Mouse (Mus musculus) olfactory bulb, adult 2 months (tissue): ENCODE measurements around the gene Hist2h3b. TPM values are rescaled to one million over a fixed set of nuclear protein-coding genes. Genes with fewer than 3 reads are reported as not detected.
"Not testable (repeated sequence)": the region's sequence is repeated elsewhere in the genome, so short reads cannot be mapped to it uniquely, and the experiment has no call there.

Experiments used
- H3K27ac ChIP-seq: fragments of 200-500 bp; 2 replicates; pipeline ENCODE4 v1.5.1; 2012; ENCODE audit warnings: low read depth, low read length; ENCODE audit not compliant: insufficient read depth
- H3K4me1 ChIP-seq: fragments of 200-500 bp; 2 replicates; pipeline ENCODE4 v1.6.1; 2012; ENCODE audit warnings: low read length; ENCODE audit not compliant: control insufficient read depth, insufficient read depth
- H3K4me3 ChIP-seq: fragments of 200-500 bp; 2 replicates; pipeline ENCODE4 v1.5.1; 2012; ENCODE audit warnings: mild to moderate bottlenecking, low read depth, low read length, moderate library complexity; ENCODE audit not compliant: insufficient read depth
- CTCF ChIP-seq: fragments of 200-500 bp; IDR thresholded peaks from 2 replicates; pipeline ENCODE4 v1.5.1; 2012; ENCODE audit warnings: low read depth, mild to moderate bottlenecking, low read length, moderate library complexity; ENCODE audit not compliant: insufficient read depth
- POLR2A ChIP-seq: fragments of 200-500 bp; IDR thresholded peaks from 2 replicates; pipeline ENCODE4 v1.6.1; 2012; ENCODE audit warnings: mild to moderate bottlenecking, low read depth, low read length, moderate library complexity; ENCODE audit not compliant: insufficient read depth
- WGBS: fragments of 180-500 bp; shearing (Covaris S2); methylation state at CpG from one replicate; pipeline ENCODE4 v1.1.7; 2018; 5-methylcytosine and 5-hydroxymethylcytosine counted together
- polyA plus RNA-seq: library from polyadenylated mRNA; stranded (reverse); fragments of >200 nt; gene quantifications from 2 replicates; pipeline ENCODE4 v1.2.4, GENCODE M21; 2012; ENCODE audit warnings: low replicate concordance; ENCODE audit not compliant: missing spikeins, insufficient read depth, insufficient read length

Gene Hist2h3b
- polyA plus RNA-seq, 1 experiment: not detected

GRCm38 (mm10) chr3:96237904-96238511, 30.4 kb upstream of the Hist2h3b start:
- TF ChIP-seq CTCF: no peak
- no peak for TF ChIP-seq POLR2A
- H3K27ac ChIP-seq: no peak overlapping the region
- 0 out of 2 replicates have a peak, but pooled peaks cover 2% of the 10 kb centered on the region for H3K4me1 ChIP-seq
- WGBS: 10% methylated on average over 12 of the region's 12 CpGs
- no peak overlapping the region; the same call in 1 of the 2 replicates for H3K4me3 ChIP-seq

- Histone ChIP-seq H3K4me3 (peak within 1 kb of the TSS; percentile 52), H3K27ac (peak within 1 kb of the TSS; percentile 57; the same call in 1 of the 2 replicates)
- under 1% methylated on average over 21 of the region's 68 CpGs for WGBS
- not testable (repeated sequence) for H3K4me1 ChIP-seq
Measured at GRCm38 (mm10) chr3:96238954-96239793, 29.3 kb upstream of the Hist2h3b start, which contains the start of gene Hist2h3c2. Hist2h3c2 (minus strand) TSS chr3:96239127.

- 2% methylated on average over 41 of the region's 85 CpGs for WGBS
- peak within 1 kb of the TSS; percentile 52 for H3K4me3 ChIP-seq
- TF ChIP-seq POLR2A: peak; percentile 42; the same call in 1 of the 2 replicates
Measured at GRCm38 (mm10) chr3:96239949-96240798, 28.3 kb upstream of the Hist2h3b start, which contains the start of gene Hist2h2aa2. Hist2h2aa2 (minus strand) TSS chr3:96240276.

DNA sequence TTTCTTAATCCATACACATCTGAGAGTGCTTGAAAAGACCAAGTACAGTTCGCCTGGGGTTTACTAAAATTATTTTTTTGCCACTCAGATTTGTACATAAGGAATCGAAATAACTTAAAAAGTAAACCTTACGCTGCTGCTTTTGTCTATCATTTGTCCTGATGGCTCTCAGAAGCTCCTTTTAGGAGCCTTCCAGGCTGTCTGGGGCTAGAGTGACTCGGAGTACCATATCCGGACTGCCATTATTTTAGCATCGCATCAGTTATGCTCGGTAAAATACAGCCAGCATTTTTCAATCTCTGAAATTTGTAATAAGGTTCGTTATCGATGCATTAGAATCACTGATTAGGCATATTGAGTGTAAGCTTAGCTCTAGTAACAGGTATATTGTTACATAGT, 27.7 kb upstream of the Hist2h3b start:
- peaks cover 4% of the 10 kb centered on the region; the same call in 1 of the 2 replicates for H3K4me1 ChIP-seq
- 0 out of 2 replicates have a peak overlapping the region, but pooled peaks have one; percentile 58 for H3K27ac ChIP-seq
- TF ChIP-seq CTCF: no peak
- TF ChIP-seq POLR2A: no peak
- WGBS: 54% methylated on average over 9 of the region's 9 CpGs
- H3K4me3 ChIP-seq: no peak overlapping the region

More at GRCm38 (mm10) chr3:96239949-96240798, 28.3 kb upstream of the Hist2h3b start, which contains the start of gene Hist2h2aa2:
- not testable (repeated sequence) for H3K4me1 ChIP-seq
- peak within 1 kb of the TSS; percentile 58 for H3K27ac ChIP-seq

DNA sequence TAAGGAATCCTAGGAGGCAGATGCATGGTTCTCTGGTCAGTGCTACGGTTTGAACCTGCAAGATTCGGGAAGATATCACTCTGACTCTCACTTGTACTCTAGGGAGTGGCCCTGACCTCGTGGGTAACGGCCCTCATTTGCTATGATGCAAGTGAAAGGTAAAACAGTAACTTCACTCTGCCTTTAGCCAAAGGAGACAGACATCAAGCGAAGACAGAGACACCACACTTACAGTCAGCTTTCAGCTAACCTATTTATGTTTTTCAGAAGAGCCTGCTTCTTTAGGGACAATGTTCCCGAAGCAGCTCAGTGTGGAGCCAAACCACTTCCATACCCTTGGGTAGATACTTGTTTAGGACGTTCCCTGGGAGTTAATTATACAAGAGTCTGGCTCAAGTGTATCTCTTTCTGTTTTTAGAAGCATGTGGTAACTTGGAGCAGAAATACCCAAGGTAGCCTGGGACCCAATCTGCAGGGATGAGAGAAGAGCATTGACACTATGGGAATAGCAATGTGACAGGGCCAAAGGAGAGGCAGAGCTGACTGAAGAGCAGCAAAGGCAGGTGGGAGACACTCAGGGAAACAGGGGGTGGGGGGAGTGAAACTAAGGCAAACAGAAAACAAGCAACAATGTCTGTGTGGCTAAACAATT, 24.4 kb upstream of the Hist2h3b start:
- TF ChIP-seq CTCF (no peak), POLR2A (no peak)
- H3K27ac ChIP-seq: peak overlapping the region; percentile 59
- peaks cover 2% of the 10 kb centered on the region; the same call in 1 of the 2 replicates for H3K4me1 ChIP-seq
- WGBS: 79% methylated on average over 7 of the region's 7 CpGs
- no peak overlapping the region for H3K4me3 ChIP-seq

DNA sequence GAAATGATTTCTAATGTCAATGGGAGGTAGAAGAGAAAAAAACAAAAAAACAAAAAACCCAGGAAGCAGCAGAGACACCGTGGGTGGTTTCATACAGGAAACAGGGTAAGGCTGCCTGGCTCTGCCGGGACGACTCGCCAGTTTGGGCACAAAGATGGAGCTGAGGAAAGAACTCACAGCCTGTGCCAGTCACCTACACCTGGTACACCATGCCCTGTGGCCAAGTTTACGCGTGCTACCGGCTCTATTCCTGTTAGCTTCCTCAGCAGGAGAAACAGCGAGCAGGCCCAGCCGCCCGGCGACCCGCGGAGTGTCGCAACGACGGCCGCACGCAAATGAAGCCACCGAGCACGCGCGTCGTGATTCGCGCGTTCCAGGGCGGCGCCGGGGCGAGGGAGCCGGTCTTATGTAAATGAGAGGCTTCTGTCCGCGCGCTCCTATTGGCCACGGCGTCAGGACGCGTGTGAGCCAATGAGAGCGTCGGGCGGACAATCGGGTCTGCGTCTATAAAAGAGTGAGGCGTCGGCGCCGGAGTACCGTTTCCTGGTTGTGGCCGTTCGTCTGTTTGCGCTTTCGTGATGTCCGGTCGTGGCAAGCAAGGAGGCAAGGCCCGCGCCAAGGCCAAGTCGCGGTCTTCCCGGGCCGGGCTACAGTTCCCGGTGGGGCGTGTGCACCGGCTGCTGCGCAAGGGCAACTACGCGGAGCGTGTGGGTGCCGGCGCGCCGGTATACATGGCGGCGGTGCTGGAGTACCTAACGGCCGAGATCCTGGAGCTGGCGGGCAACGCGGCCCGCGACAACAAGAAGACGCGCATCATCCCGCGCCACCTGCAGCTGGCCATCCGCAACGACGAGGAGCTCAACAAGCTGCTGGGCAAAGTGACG, 23.2 kb upstream of the Hist2h3b start, which contains the start of gene Hist2h2aa1:
TSS of gene Hist2h2aa1 (plus strand) at position 495 of the 884 bp plus-strand sequence.
- Histone ChIP-seq H3K27ac (peak within 1 kb of the TSS; percentile 95), H3K4me3 (peak within 1 kb of the TSS; percentile 66)
- H3K4me1 ChIP-seq: not testable (repeated sequence)
- under 1% methylated on average over 35 of the region's 88 CpGs for WGBS

DNA sequence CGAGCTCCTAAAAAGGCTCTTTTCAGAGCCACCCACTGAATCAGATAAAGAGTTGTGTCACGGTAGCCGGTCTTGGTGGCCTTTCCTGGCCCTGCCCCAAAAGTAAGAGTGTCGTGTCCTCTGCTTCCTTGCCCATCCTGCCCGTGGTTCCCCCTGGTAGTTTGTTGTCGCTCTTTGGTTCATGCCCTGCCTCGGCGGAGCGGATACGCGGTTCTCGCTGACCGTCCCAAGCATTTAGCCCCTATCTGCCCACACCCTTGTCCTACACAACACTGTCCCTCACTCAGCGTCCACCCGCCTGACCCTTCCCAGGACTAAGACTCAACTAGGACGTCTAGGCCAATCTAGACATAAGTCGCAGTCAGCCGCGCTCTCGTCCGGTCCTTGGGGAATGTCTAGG, 22.4 kb upstream of the Hist2h3b start:
- H3K27ac ChIP-seq, H3K4me1 ChIP-seq: not testable (repeated sequence)
- H3K4me3 ChIP-seq: peak overlapping the region; percentile 52
- WGBS: 0% methylated on average over 11 of the region's 21 CpGs

GRCm38 (mm10) chr3:96246427-96246856, 22.0 kb upstream of the Hist2h3b start, which contains the start of gene Hist2h3c1:
Hist2h3c1 (plus strand) TSS chr3:96246685.
- peak within 1 kb of the TSS; percentile 52 for H3K4me3 ChIP-seq
- not testable (repeated sequence) for H3K27ac ChIP-seq, H3K4me1 ChIP-seq
- 0% methylated on average over 6 of the region's 47 CpGs for WGBS
